Mouse (Mus musculus): Measurements from ENCODE around the gene Stk32c. TPM values are rescaled to one million over a fixed set of nuclear protein-coding genes. Genes with fewer than 3 reads are reported as not detected.

Stk32c gene
- polyA plus RNA-seq, 1 experiment from 2014 or later = 0.12 TPM

DNA sequence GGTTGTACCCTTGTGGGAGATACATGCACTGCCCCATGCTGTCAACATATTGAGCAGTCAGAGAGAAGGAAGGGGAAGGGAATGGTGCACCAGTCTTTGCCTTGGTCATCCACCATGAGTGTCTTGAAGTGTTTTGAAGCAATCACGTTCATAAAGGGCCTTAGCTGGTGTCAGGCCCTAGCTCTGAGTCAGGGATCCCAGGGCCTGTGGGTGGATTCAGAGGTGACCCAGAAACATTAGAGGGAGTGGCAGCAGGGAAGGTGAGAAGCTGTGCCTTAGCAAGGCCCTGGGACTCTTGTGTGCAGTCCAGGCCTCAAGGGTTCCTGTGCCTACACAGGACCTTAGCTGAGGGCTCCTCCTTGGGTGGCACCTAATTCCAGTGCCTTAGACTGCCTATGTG, 11.0 kb upstream of the Stk32c start:
- H3K27ac ChIP-seq (replicated peaks) = 0 out of 2 replicates have a peak overlapping the region, but pooled peaks have one; percentile 35
- H3K36me3 ChIP-seq (replicated peaks) = no peaks in the 10 kb centered on the region
- H3K9me3 ChIP-seq = no peaks in the 10 kb centered on the region
- WGBS = 92% methylated on average over 1 of the region's 1 CpGs
- no peak overlapping the region for H3K4me3 ChIP-seq
- H3K27me3 ChIP-seq (replicated peaks; ENCODE audit: low read depth, poor library complexity, severe bottlenecking) = no peaks in the 10 kb centered on the region
- peaks cover 16% of the 10 kb centered on the region for H3K4me1 ChIP-seq
- DNase-seq (ENCODE audit: low spot score) = no peak

DNA sequence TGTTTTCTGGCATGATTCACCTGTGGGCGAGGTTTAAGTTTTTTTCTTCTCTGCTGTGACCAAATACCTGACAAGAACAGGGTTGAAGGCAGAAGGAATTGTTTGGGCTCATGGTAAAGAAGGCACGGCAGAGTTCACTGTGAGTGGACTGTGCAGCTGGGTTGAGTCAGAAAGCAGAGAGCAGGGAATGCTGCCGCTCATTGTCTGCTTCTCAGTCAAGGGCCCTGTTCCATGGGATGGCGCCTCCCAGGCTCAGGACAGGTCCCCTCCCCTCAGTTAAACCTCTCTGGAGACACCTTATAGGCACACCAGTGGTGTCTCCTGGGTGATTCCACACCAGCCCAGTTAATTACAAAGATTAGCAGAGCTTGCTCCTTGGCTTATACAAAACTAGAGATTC, 9.2 kb upstream of the Stk32c start:
- no peak overlapping the region for H3K4me3 ChIP-seq
- DNase-seq (ENCODE audit: low spot score) = no peak
- no peaks in the 10 kb centered on the region for H3K36me3 ChIP-seq (replicated peaks)
- no peaks in the 10 kb centered on the region for H3K9me3 ChIP-seq
- WGBS = 73% methylated on average over 4 of the region's 4 CpGs
- H3K27me3 ChIP-seq (replicated peaks; ENCODE audit: low read depth, poor library complexity, severe bottlenecking) = no peaks in the 10 kb centered on the region
- peaks cover 30% of the 10 kb centered on the region for H3K4me1 ChIP-seq
- H3K27ac ChIP-seq (replicated peaks) = no peak overlapping the region

DNA sequence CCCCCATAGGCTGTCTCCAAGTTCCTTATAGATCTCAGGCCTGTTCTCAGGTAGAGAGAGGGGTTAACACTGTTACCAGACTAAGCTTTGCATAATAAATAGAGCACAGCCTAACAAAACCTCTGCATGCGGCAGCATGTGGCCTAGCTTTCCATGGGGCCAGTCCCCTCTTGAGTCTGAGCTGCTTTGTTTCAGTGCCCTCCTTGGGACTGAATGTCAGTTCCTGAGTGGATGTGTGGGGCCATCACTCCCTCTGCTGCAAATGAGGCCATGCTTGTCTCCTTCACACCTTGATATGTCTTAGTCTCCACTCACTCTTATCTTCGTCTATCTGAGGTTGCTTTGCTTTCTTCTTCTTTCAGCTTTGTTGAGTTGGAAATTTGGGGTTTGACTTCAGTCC, 8.7 kb upstream of the Stk32c start:
- 71% methylated on average over 2 of the region's 2 CpGs for WGBS

DNA sequence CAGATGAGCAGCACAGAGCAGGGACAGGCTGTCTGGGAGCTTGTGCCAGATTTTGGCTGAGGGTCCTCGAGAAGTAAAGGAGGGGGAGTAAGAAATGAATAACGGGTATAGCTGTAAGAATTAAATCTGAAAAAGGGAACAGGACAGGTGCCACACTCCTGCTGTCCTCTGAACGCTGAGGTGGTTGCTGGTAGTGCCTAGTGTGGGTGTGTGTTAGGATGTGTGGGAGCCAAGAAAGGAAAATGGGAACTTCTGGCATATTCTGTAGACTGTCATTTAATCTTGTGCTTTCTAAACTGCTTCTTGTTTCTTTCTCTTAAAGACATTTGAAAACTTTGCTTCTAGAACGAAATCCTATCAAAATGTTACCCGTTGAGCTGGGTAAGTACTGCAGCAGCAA, 8.0 kb upstream of the Stk32c start:
- WGBS = 85% methylated on average over 5 of the region's 5 CpGs
- Histone ChIP-seq H3K4me3 (no peak overlapping the region), H3K9me3 (no peaks in the 10 kb centered on the region), H3K27ac (replicated peaks) (no peak overlapping the region), H3K27me3 (replicated peaks; ENCODE audit: low read depth, poor library complexity, severe bottlenecking) (no peaks in the 10 kb centered on the region), H3K36me3 (replicated peaks) (no peaks in the 10 kb centered on the region), H3K4me1 (peaks cover 30% of the 10 kb centered on the region)
- DNase-seq (ENCODE audit: low spot score) = no peak

More for the DNA sequence above, 8.7 kb upstream of the Stk32c start:
- H3K27me3 ChIP-seq (replicated peaks; ENCODE audit: low read depth, poor library complexity, severe bottlenecking) = no peaks in the 10 kb centered on the region
- no peaks in the 10 kb centered on the region for H3K9me3 ChIP-seq
- no peak overlapping the region for H3K4me3 ChIP-seq
- H3K36me3 ChIP-seq (replicated peaks) = no peaks in the 10 kb centered on the region
- H3K4me1 ChIP-seq = peaks cover 30% of the 10 kb centered on the region
- no peak overlapping the region for H3K27ac ChIP-seq (replicated peaks)
- DNase-seq (ENCODE audit: low spot score) = no peak

DNA sequence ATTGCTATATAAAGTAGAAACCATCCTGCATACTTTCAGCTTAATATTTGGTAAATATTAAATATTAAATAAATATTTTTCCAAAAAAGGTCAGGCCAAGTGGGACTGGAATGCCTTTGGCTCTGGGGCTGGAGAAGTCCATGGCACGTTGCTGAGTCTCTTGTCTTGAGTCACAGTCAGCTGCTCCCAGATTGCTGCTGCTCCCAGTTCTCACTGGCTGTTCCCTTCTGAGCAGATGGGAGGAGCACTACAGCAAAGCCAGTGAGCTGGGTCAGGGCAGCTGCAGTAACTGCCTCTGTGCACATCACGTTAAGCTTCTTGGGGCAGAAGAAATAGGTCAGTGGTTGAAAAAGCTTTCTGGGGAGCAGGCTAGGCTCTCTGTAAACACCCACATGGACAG, 7.2 kb upstream of the Stk32c start:
- WGBS = 55% methylated on average over 2 of the region's 2 CpGs
- Histone ChIP-seq H3K27me3 (replicated peaks; ENCODE audit: low read depth, poor library complexity, severe bottlenecking) (no peaks in the 10 kb centered on the region), H3K27ac (replicated peaks) (no peak overlapping the region), H3K4me3 (no peak overlapping the region), H3K4me1 (peaks cover 30% of the 10 kb centered on the region), H3K9me3 (no peaks in the 10 kb centered on the region), H3K36me3 (replicated peaks) (no peaks in the 10 kb centered on the region)
- DNase-seq (ENCODE audit: low spot score) = no peak

DNA sequence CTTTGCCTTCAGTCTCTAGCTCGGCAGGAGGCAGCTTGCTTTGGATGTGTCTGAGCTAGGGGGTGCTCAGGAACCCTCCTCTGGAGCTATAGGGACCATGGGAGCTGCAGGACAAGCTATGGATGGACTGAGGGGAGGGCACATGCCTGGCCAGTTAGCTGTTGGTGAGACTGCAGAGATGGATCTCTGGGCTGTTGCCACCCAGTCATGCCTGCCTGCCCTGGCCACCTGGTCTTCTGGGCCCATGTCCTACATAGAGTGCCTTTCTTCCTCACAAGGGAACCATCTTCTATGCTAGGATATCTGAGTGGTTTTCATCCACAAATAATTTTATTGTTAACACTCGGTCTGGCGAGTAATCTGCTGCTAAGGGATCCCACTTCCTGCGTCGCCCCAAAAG, 6.4 kb upstream of the Stk32c start:
- no peaks in the 10 kb centered on the region for H3K27me3 ChIP-seq (replicated peaks; ENCODE audit: low read depth, poor library complexity, severe bottlenecking)
- H3K36me3 ChIP-seq (replicated peaks) = no peaks in the 10 kb centered on the region
- no peak for DNase-seq (ENCODE audit: low spot score)
- no peak overlapping the region for H3K4me3 ChIP-seq
- H3K9me3 ChIP-seq = no peaks in the 10 kb centered on the region
- WGBS = 86% methylated on average over 5 of the region's 5 CpGs
- H3K27ac ChIP-seq (replicated peaks) = no peak overlapping the region
- H3K4me1 ChIP-seq = peaks cover 24% of the 10 kb centered on the region

DNA sequence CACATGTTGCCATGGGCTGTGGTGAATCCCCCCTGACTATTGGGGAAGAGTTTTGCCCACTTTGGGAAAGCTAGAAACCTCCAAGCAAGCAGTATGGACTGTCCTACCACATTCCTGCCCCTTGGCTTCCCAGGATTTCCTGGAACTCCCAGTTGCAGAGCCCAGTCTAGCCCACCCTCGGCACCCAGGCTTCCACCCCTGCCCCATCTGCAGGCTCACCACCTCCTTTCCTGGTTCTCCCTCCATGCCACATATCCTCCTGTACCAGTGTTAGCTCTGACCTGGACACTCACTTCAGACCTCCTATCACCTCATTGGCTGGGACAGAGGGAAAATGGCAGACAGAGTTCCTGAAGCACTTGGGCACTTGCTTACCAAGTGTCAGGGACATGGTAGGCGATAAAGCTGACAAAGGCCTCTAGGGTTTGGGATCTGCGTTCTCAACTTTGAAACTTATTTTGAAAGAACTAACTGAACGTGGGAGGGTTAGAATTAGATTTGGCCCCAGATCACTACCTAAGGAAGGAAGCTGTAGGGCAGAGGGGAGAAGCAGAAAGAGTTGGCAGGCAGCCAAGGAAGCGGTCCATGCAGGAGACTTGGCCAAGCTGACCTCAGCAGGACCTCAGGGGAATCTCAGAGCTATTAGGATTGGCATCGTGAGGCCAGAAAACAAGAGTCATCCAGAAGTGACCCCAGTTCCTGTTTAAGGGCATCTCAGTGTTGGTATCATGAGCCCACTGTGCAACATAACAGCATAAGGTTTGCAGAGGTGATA, 5.7 kb upstream of the Stk32c start:
- Histone ChIP-seq H3K4me1 (peaks cover 22% of the 10 kb centered on the region), H3K27me3 (replicated peaks; ENCODE audit: low read depth, poor library complexity, severe bottlenecking) (no peaks in the 10 kb centered on the region), H3K27ac (replicated peaks) (no peak overlapping the region), H3K4me3 (no peak overlapping the region), H3K9me3 (no peaks in the 10 kb centered on the region), H3K36me3 (replicated peaks) (no peaks in the 10 kb centered on the region)
- no peak for DNase-seq (ENCODE audit: low spot score)
- WGBS = 79% methylated on average over 6 of the region's 6 CpGs

DNA sequence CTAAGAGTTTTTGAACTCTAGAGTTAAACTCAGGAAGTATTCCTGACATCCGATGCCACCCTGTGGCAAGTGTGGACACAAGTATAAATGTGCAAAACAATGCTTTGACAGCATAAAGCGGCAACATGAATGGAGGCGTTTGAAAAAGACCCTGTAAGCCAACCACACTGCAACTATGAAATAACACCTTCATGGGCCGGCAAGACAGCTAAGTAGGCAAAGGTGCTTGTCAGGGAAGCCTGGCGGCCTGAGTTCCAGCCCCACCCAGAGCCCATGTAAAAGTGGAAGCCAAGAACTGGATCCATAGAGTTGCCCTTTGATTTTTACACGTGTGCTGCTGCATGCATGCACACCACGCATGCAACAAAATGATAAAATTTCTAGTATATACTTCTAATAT, 3.9 kb upstream of the Stk32c start:
- peaks cover 35% of the 10 kb centered on the region for H3K4me1 ChIP-seq
- no peaks in the 10 kb centered on the region for H3K36me3 ChIP-seq (replicated peaks)
- H3K27ac ChIP-seq (replicated peaks) = no peak overlapping the region
- DNase-seq (ENCODE audit: low spot score) = no peak
- WGBS = 85% methylated on average over 7 of the region's 7 CpGs
- no peak overlapping the region for H3K4me3 ChIP-seq
- H3K27me3 ChIP-seq (replicated peaks; ENCODE audit: low read depth, poor library complexity, severe bottlenecking) = no peaks in the 10 kb centered on the region
- H3K9me3 ChIP-seq = no peaks in the 10 kb centered on the region

DNA sequence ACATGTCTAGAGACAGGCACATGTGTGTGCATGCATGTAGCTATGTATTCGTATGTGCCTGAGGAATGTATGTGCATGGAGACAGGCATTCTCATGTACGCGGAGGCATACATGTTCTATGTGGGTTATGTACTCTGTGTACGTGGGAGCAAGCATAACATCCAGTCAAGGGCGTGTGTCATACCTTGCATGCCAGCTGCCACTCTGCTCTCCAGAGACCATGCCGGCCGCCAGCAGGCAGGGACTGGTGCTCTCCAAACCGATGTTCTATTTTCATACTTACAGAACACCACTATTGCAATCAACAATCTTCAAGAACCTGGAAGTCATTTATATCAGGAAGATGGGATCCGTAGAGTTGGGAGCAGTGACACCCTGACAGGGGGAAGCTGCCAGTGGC, 3.4 kb upstream of the Stk32c start:
- no peak for DNase-seq (ENCODE audit: low spot score)
- Histone ChIP-seq H3K4me1 (peaks cover 39% of the 10 kb centered on the region), H3K4me3 (no peak overlapping the region), H3K27ac (replicated peaks) (no peak overlapping the region), H3K27me3 (replicated peaks; ENCODE audit: low read depth, poor library complexity, severe bottlenecking) (no peaks in the 10 kb centered on the region), H3K36me3 (replicated peaks) (no peaks in the 10 kb centered on the region), H3K9me3 (no peaks in the 10 kb centered on the region)
- 94% methylated on average over 9 of the region's 9 CpGs for WGBS

DNA sequence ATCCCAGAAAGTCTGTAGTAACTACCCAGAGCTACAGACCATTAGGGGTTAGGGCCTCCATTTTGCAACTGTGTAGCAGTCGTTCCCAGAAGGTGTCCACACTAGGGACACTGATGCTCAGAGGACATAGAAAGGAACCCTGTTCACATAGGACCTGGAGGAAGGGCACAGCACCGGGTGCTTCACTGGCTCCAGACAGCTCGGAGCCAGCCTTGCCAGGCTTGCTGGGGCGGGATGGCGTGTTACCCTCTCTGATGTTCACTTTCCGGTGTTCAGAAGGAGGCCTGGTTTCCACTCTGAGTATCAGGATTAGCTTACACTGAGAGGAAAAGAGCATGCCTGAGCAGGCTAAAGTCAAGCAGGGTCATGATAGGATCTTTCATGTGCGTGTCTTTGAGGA, 2.8 kb upstream of the Stk32c start:
- DNase-seq (ENCODE audit: low spot score) = no peak
- 90% methylated on average over 7 of the region's 7 CpGs for WGBS
- Histone ChIP-seq H3K4me3 (no peak overlapping the region), H3K27me3 (replicated peaks; ENCODE audit: low read depth, poor library complexity, severe bottlenecking) (no peaks in the 10 kb centered on the region), H3K4me1 (peaks cover 39% of the 10 kb centered on the region), H3K36me3 (replicated peaks) (no peaks in the 10 kb centered on the region), H3K27ac (replicated peaks) (no peak overlapping the region), H3K9me3 (no peaks in the 10 kb centered on the region)

DNA sequence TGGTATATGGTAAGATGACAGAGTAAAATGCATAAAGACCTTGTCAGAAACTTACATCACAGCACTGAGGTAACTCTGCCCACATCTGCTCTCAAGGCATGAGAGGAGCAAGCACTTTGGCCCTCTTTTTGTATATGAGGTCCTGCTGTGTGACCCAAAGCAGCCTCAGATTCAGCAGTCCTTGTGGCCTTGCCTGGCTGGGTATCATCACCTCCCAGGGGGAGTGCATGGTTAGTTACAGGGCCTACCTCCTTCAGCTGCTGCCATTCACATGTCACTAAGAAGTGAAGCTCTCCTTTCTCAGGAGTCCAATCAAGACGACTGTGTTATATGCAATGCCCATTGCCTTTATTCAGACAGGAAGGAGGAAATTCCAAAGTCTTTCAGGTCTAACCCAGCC, 2.4 kb upstream of the Stk32c start:
- DNase-seq (ENCODE audit: low spot score) = no peak
- H3K27me3 ChIP-seq (replicated peaks; ENCODE audit: low read depth, poor library complexity, severe bottlenecking) = no peaks in the 10 kb centered on the region
- 76% methylated on average over 1 of the region's 1 CpGs for WGBS
- no peak overlapping the region for H3K27ac ChIP-seq (replicated peaks)
- H3K36me3 ChIP-seq (replicated peaks) = no peaks in the 10 kb centered on the region
- H3K4me1 ChIP-seq = peaks cover 39% of the 10 kb centered on the region
- no peaks in the 10 kb centered on the region for H3K9me3 ChIP-seq
- H3K4me3 ChIP-seq = no peak overlapping the region

DNA sequence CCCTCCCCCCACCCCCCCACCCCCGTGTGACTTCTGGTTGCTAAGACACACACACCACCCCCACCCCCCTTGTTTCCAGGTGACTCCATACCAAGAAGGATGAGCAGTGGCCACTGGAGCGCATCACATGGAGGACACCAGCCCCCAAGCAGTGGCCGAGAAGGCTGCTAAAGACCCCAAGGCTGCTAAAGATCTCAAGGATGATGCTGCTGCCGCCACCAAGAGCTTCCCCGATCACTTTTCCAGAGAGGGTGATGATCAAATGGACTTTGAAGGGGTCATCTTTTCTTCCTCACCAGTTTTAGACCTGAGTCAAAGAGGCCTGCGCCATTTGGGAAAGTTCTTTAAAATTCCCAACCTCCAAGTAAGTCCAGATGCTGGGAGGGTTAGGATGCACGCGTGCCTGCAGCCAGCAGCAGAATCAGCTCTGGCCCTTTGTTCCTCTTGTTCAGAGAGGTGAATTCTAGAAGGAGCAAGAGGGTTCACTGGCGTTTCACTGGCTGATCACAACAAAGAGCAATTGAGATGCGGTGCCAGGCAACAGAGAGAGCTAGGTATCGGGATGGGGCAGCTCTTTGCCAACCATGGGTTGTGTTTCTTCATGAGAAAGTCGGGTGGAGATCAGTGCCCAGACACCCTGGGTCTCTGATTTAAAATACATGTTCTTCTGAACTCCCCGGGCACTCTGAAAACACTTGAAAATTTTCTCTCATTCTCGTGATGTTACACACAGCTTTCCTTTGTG, 1.7 kb upstream of the Stk32c start:
- Histone ChIP-seq H3K9me3 (no peaks in the 10 kb centered on the region), H3K27me3 (replicated peaks; ENCODE audit: low read depth, poor library complexity, severe bottlenecking) (no peaks in the 10 kb centered on the region), H3K4me1 (peaks cover 39% of the 10 kb centered on the region), H3K36me3 (replicated peaks) (no peaks in the 10 kb centered on the region), H3K27ac (replicated peaks) (no peak overlapping the region), H3K4me3 (no peak overlapping the region)
- DNase-seq (ENCODE audit: low spot score) = no peak
- 78% methylated on average over 14 of the region's 14 CpGs for WGBS

DNA sequence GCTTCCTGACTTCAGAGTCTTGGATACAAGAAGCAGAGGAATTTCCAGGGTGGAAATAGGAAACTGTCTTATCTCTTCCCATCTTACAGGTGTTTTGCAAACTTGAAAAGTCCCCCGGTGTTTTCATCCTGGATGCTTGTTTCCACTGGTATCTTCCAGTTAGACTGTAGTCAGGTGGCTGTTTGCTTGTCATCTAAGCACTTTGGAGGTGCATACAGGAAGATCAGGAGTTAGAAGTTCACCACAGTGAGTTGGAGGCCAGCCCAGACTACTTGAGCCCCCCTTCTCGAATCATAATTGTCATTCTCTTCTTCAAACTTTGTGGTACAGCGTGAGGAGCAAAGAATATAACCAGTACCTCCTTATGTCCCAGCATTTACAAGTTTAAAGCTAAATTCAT, 1.1 kb upstream of the Stk32c start:
- DNase-seq (ENCODE audit: low spot score) = no peak
- H3K4me3 ChIP-seq = no peak overlapping the region
- no peaks in the 10 kb centered on the region for H3K27me3 ChIP-seq (replicated peaks; ENCODE audit: low read depth, poor library complexity, severe bottlenecking)
- no peak overlapping the region for H3K27ac ChIP-seq (replicated peaks)
- no peaks in the 10 kb centered on the region for H3K9me3 ChIP-seq
- WGBS = 80% methylated on average over 3 of the region's 3 CpGs
- H3K4me1 ChIP-seq = peaks cover 36% of the 10 kb centered on the region
- no peaks in the 10 kb centered on the region for H3K36me3 ChIP-seq (replicated peaks)

Measured in embryonic facial prominence, embryonic 10.5 days (tissue).